Comparison of ENCODE assay signal across 8 mouse cellular contexts in genomic region chr4:106939919-106940227, GRCm38 (mm10). TPM values are rescaled to one million over a fixed set of nuclear protein-coding genes. Genes with fewer than 3 reads are reported as not detected.
DNase-seq lines count a peak whose midpoint lies in the region; ATAC-seq and TF ChIP-seq lines count a peak whose summit lies in the region.

No protein-coding gene starts in this region.

- no peak for TF ChIP-seq EP300 in stomach, postnatal 0 days (optimal IDR thresholded peaks at IDR 0.05)

- no peaks in the 10 kb centered on the region for H3K9me3 ChIP-seq in heart, embryonic 14.5 days (ENCODE audit: control insufficient read depth, low read length)
- no peaks in the 10 kb centered on the region for H3K9me3 ChIP-seq in stomach, embryonic 14.5 days (ENCODE audit: control insufficient read depth, low read depth, low read length)
- no peaks in the 10 kb centered on the region for H3K9me3 ChIP-seq in stomach, postnatal 0 days (ENCODE audit: control insufficient read depth, low read length)
- H3K9me3 ChIP-seq in limb, embryonic 13.5 days: no peaks in the 10 kb centered on the region

- H3K27me3 ChIP-seq in heart, embryonic 14.5 days (ENCODE audit: control insufficient read depth, insufficient read depth, low read length): no peaks in the 10 kb centered on the region
- no peaks in the 10 kb centered on the region for H3K27me3 ChIP-seq in stomach, embryonic 14.5 days (ENCODE audit: control insufficient read depth, insufficient read depth, low read length)
- no peaks in the 10 kb centered on the region for H3K27me3 ChIP-seq in stomach, postnatal 0 days (ENCODE audit: control insufficient read depth, insufficient read depth, low read length)
- no peaks in the 10 kb centered on the region for H3K27me3 ChIP-seq in limb, embryonic 13.5 days

- H3K4me2 ChIP-seq in heart, embryonic 14.5 days (ENCODE audit: low read length): no peak overlapping the region
- H3K4me2 ChIP-seq in stomach, embryonic 14.5 days (replicated peaks; ENCODE audit: low read depth, low read length): no peak overlapping the region
- H3K4me2 ChIP-seq in stomach, postnatal 0 days (replicated peaks; ENCODE audit: low read depth): no peak overlapping the region
- H3K4me2 ChIP-seq in limb, embryonic 13.5 days (replicated peaks): 0 out of 2 replicates have a peak overlapping the region, but pooled peaks have one; percentile 12

- no peak overlapping the region for H3K4me3 ChIP-seq in heart, embryonic 14.5 days (ENCODE audit: control insufficient read depth in 1 of 2, insufficient read depth in 1 of 2, low read depth in 1 of 2, low read length in 2 of 2)
- no peak overlapping the region for H3K4me3 ChIP-seq in stomach, embryonic 14.5 days (ENCODE audit: low read depth, low read length)
- H3K4me3 ChIP-seq in stomach, postnatal 0 days (ENCODE audit: low read depth, low read length): no peak overlapping the region
- no peak overlapping the region for H3K4me3 ChIP-seq in limb, embryonic 13.5 days

- peak overlapping the region in 1 of 2 experiments; percentile 55; a peak in 1 of 4 replicates for H3K27ac ChIP-seq in heart, embryonic 14.5 days (replicated peaks in 1 of 2; ENCODE audit: control insufficient read depth in 1 of 2, insufficient read depth in 1 of 2, low read depth in 2 of 2, low read length in 2 of 2)
- peak overlapping the region; percentile 34; the same call in 1 of the 2 replicates for H3K27ac ChIP-seq in stomach, embryonic 14.5 days (ENCODE audit: low read length)
- no peak overlapping the region for H3K27ac ChIP-seq in stomach, postnatal 0 days (replicated peaks)
- H3K27ac ChIP-seq in limb, embryonic 13.5 days: peak overlapping the region; percentile 56; the same call in 1 of the 2 replicates

- no peak for TF ChIP-seq CTCF in stomach, postnatal 0 days (IDR thresholded peaks at IDR 0.05; ENCODE audit: low read depth)

- no peak for DNase-seq in heart, postnatal 14 days
- DNase-seq in stomach, postnatal 0 days (ENCODE audit: low spot score): no peak
- DNase-seq in T-cell, adult 2 months (ENCODE audit: low spot score): no peak
- DNase-seq in thymus, postnatal 25 days: no peak
- DNase-seq in ovary, postnatal 36 days (ENCODE audit: low spot score): no peak

- H3K36me3 ChIP-seq in heart, embryonic 14.5 days (ENCODE audit: control insufficient read depth, insufficient read depth, low read length): peaks cover 21% of the 10 kb centered on the region; the same call in 1 of the 2 replicates
- H3K36me3 ChIP-seq in stomach, embryonic 14.5 days (ENCODE audit: control insufficient read depth, insufficient read depth, low read length): peaks cover 7% of the 10 kb centered on the region; the same call in 1 of the 2 replicates
- no peaks in the 10 kb centered on the region for H3K36me3 ChIP-seq in stomach, postnatal 0 days (ENCODE audit: control insufficient read depth, insufficient read depth, low read length)
- H3K36me3 ChIP-seq in limb, embryonic 13.5 days: peaks cover 51% of the 10 kb centered on the region

- intact Hi-C loops in heart, postnatal 14 days (cut with DNase I): no loop called here

- H3K9ac ChIP-seq in heart, embryonic 14.5 days (ENCODE audit: low read length): peak overlapping the region; percentile 50; the same call in 1 of the 2 replicates
- H3K9ac ChIP-seq in stomach, embryonic 14.5 days (replicated peaks; ENCODE audit: low read depth, low read length): no peak overlapping the region
- no peak overlapping the region for H3K9ac ChIP-seq in stomach, postnatal 0 days (ENCODE audit: low read length)
- no peak overlapping the region for H3K9ac ChIP-seq in limb, embryonic 13.5 days

- WGBS in heart, embryonic 14.5 days: 35% methylated on average over 4 of the region's 4 CpGs
- 58% methylated on average over 4 of the region's 4 CpGs for WGBS in stomach, embryonic 14.5 days
- 56% methylated on average over 4 of the region's 4 CpGs for WGBS in stomach, postnatal 0 days
- 65% methylated on average over 4 of the region's 4 CpGs for WGBS in limb, embryonic 13.5 days

- peaks cover 58 to 83% of the 10 kb centered on the region in 2 experiments for H3K4me1 ChIP-seq in heart, embryonic 14.5 days (ENCODE audit: control insufficient read depth in 2 of 2, insufficient read depth in 2 of 2, low read length in 2 of 2)
- peaks cover 43% of the 10 kb centered on the region for H3K4me1 ChIP-seq in stomach, embryonic 14.5 days (ENCODE audit: control insufficient read depth, insufficient read depth, low read length)
- peaks cover 9% of the 10 kb centered on the region; the same call in 1 of the 2 replicates for H3K4me1 ChIP-seq in stomach, postnatal 0 days (replicated peaks; ENCODE audit: control insufficient read depth, insufficient read depth)
- H3K4me1 ChIP-seq in limb, embryonic 13.5 days: peaks cover 97% of the 10 kb centered on the region

- ATAC-seq in heart, embryonic 14.5 days (ENCODE audit: insufficient number of reproducible peaks, insufficient read depth, low FRiP score, low read depth): no peak
- ATAC-seq in stomach, embryonic 14.5 days (ENCODE audit: insufficient number of reproducible peaks, insufficient read depth, low FRiP score, low read depth): no peak
- ATAC-seq in stomach, postnatal 0 days (ENCODE audit: low FRiP score, low TSS enrichment): no peak
- ATAC-seq in limb, embryonic 13.5 days (ENCODE audit: low FRiP score, low read depth): no peak

RNA-seq across cellular contexts. Expression of gene Ssbp3, which starts 29.4 kb away (rescaled TPM):
- polyA plus RNA-seq in heart, embryonic 14.5 days (2014; fragmentation: Nextera tagmentation; extraction: Ambion mirVana): 36.7 and 43.3 TPM in 2 replicates
- total RNA-seq in heart, postnatal 14 days (2021): 10 to 100 TPM; 42.5 to 46.9 TPM
- 79.9 and 83.9 TPM in 2 replicates for polyA plus RNA-seq in stomach, embryonic 14.5 days (2014; fragmentation: Nextera tagmentation; extraction: Ambion mirVana)
- 39.3 and 50.0 TPM in 2 replicates for polyA plus RNA-seq in stomach, postnatal 0 days (2015; fragmentation: Nextera tagmentation; extraction: Ambion mirVana)
- 171 and 173 TPM in 2 replicates for polyA plus RNA-seq in limb, embryonic 13.5 days (2015; fragmentation: Nextera tagmentation; extraction: Ambion mirVana)
